Mouse (Mus musculus): ENCODE results near the gene Ifitm5. TPM values are rescaled to one million over a fixed set of nuclear protein-coding genes. Genes with fewer than 3 reads are reported as not detected.

Gene Ifitm5
- polyA plus RNA-seq, 1 experiment: not detected

DNA sequence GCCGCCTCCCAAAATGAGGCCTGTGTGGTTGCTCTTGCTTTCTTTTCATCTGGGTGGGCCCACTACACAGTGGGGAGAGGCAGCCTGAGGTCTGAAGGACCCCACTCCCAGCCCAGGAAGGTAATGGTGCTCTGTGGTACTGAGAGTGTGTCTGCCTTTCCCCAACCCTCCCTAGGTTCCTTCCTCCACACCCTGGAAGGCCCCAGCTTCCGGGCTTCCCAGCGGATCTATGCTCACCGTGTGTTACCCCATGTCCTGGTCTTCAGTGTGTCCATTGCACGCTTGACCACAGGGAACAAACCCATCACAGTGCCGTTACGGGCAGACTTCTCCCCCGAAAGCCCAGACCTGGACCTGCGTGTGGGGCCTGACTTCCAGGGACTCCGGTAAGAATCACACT is 7.3 kb downstream of the Ifitm5 start:
- Histone ChIP-seq H3K36me3 (replicated peaks; ENCODE audit: low read length) (peaks cover 51% of the 10 kb centered on the region), H3K27me3 (replicated peaks) (no peaks in the 10 kb centered on the region), H3K4me1 (peaks cover 91% of the 10 kb centered on the region), H3K9me3 (no peaks in the 10 kb centered on the region), H3K4me3 (replicated peaks) (peak overlapping the region; percentile 51)
- TF ChIP-seq FLI1 (IDR thresholded peaks at IDR 0.05; ENCODE audit: low read length): no peak
- no peak for TF ChIP-seq GATA1 (IDR thresholded peaks at IDR 0.05; ENCODE audit: borderline replicate concordance, low read length)

DNA sequence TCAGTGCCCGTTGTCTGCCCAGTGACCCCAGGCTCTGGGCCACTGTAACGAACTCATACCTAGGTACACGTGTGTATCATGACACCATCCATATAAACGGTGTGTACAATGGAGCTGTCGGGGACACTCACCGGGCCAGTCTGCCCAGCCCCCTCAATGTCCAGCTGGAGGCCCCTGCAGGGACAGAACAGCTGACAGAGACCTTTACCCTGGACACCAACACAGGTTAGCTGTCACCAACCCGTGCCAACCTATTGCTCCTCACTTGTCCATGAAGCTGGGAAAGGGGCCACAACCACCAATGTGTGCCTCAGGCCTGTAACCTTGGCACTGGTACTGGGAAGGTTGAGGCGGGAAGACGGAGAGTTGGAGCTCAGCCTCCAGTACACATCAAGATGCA is 7.8 kb downstream of the Ifitm5 start:
- Histone ChIP-seq H3K4me3 (replicated peaks) (peak overlapping the region; percentile 93), H3K36me3 (replicated peaks; ENCODE audit: low read length) (peaks cover 47% of the 10 kb centered on the region), H3K27me3 (replicated peaks) (no peaks in the 10 kb centered on the region), H3K9me3 (no peaks in the 10 kb centered on the region), H3K4me1 (peaks cover 86% of the 10 kb centered on the region)
- TF ChIP-seq FLI1 (IDR thresholded peaks at IDR 0.05; ENCODE audit: low read length): no peak
- TF ChIP-seq GATA1 (IDR thresholded peaks at IDR 0.05; ENCODE audit: borderline replicate concordance, low read length): no peak

- no peaks in the 10 kb centered on the region for H3K27me3 ChIP-seq (replicated peaks)
- peaks cover 38% of the 10 kb centered on the region for H3K36me3 ChIP-seq (replicated peaks; ENCODE audit: low read length)
- TF ChIP-seq FLI1 (IDR thresholded peaks at IDR 0.05; ENCODE audit: low read length): no peak
- no peak for TF ChIP-seq GATA1 (IDR thresholded peaks at IDR 0.05; ENCODE audit: borderline replicate concordance, low read length)
- H3K4me1 ChIP-seq: peaks cover 77% of the 10 kb centered on the region
- no peaks in the 10 kb centered on the region for H3K9me3 ChIP-seq
- peak within 1 kb of the TSS; percentile 93 for H3K4me3 ChIP-seq (replicated peaks)
Observed at GRCm38 (mm10) chr7:140941222-140942051, 8.7 kb downstream of the Ifitm5 start, which contains the start of gene Pgghg. Gene Pgghg (plus strand): TSS chr7:140941391.

- no peak for TF ChIP-seq GATA1 (IDR thresholded peaks at IDR 0.05; ENCODE audit: borderline replicate concordance, low read length)
- TF ChIP-seq FLI1 (IDR thresholded peaks at IDR 0.05; ENCODE audit: low read length): no peak
- peaks cover 67% of the 10 kb centered on the region for H3K4me1 ChIP-seq
- no peaks in the 10 kb centered on the region for H3K27me3 ChIP-seq (replicated peaks)
- H3K36me3 ChIP-seq (replicated peaks; ENCODE audit: low read length): peaks cover 21% of the 10 kb centered on the region
- H3K9me3 ChIP-seq: no peaks in the 10 kb centered on the region
- H3K4me3 ChIP-seq (replicated peaks): no peak overlapping the region
Observed at GRCm38 (mm10) chr7:140939669-140940171, 10.4 kb downstream of the Ifitm5 start.

DNA sequence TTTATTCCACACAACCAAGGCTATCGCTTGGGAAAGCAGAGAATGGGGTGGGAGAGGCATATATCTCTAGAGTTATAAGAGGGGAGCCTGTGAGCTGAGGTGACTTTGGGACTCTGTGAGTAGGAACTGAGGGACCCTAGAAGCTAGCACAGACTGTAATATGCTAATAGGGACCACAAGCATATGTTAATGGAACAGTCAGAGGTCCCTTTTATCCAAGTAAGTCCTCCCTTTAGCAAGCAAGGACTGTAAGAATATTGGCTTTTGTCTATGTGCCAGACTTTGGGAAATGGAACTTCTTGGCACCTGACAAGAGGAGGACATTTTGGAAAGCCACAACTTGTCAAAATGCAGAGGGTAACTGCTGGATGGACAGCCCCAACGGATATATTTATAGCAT is 11.2 kb downstream of the Ifitm5 start:
- Histone ChIP-seq H3K27me3 (replicated peaks) (no peaks in the 10 kb centered on the region), H3K36me3 (replicated peaks; ENCODE audit: low read length) (peaks cover 12% of the 10 kb centered on the region), H3K4me1 (peaks cover 58% of the 10 kb centered on the region), H3K4me3 (replicated peaks) (no peak overlapping the region), H3K9me3 (no peaks in the 10 kb centered on the region)
- TF ChIP-seq GATA1 (IDR thresholded peaks at IDR 0.05; ENCODE audit: borderline replicate concordance, low read length) (no peak), FLI1 (IDR thresholded peaks at IDR 0.05; ENCODE audit: low read length) (no peak)

DNA sequence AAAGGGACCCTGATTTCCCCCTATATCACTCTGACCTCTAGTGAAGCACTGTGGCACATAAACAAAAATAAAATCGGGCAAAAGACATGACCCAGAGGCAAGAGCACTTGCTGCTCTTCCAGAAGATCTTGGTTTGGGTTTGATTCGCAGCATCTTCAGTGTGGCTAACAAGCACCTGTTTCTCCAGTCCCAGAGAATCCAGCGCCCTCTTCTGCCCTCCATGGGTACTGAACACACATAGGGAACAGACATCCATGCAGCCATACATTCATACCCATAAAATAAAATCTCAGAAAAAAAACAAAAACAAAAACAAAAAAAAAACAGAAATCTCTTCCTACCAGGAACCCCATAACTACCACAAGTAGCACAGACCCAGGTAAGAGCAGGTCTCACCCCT is 11.7 kb downstream of the Ifitm5 start:
- Histone ChIP-seq H3K4me1 (peaks cover 54% of the 10 kb centered on the region), H3K9me3 (no peaks in the 10 kb centered on the region), H3K36me3 (replicated peaks; ENCODE audit: low read length) (peaks cover 8% of the 10 kb centered on the region), H3K4me3 (replicated peaks) (no peak overlapping the region), H3K27me3 (replicated peaks) (no peaks in the 10 kb centered on the region)
- TF ChIP-seq FLI1 (IDR thresholded peaks at IDR 0.05; ENCODE audit: low read length) (no peak), GATA1 (IDR thresholded peaks at IDR 0.05; ENCODE audit: borderline replicate concordance, low read length) (no peak)

GRCm38 (mm10) chr7:140927181-140927580 is 22.9 kb downstream of the Ifitm5 start:
- peaks cover 15% of the 10 kb centered on the region for H3K9me3 ChIP-seq
- H3K4me3 ChIP-seq (replicated peaks): no peak overlapping the region
- TF ChIP-seq FLI1 (IDR thresholded peaks at IDR 0.05; ENCODE audit: low read length): no peak
- no peak for TF ChIP-seq GATA1 (IDR thresholded peaks at IDR 0.05; ENCODE audit: borderline replicate concordance, low read length)
- H3K27me3 ChIP-seq (replicated peaks): no peaks in the 10 kb centered on the region
- peaks cover 69% of the 10 kb centered on the region for H3K36me3 ChIP-seq (replicated peaks; ENCODE audit: low read length)
- H3K4me1 ChIP-seq: peaks cover 57% of the 10 kb centered on the region

DNA sequence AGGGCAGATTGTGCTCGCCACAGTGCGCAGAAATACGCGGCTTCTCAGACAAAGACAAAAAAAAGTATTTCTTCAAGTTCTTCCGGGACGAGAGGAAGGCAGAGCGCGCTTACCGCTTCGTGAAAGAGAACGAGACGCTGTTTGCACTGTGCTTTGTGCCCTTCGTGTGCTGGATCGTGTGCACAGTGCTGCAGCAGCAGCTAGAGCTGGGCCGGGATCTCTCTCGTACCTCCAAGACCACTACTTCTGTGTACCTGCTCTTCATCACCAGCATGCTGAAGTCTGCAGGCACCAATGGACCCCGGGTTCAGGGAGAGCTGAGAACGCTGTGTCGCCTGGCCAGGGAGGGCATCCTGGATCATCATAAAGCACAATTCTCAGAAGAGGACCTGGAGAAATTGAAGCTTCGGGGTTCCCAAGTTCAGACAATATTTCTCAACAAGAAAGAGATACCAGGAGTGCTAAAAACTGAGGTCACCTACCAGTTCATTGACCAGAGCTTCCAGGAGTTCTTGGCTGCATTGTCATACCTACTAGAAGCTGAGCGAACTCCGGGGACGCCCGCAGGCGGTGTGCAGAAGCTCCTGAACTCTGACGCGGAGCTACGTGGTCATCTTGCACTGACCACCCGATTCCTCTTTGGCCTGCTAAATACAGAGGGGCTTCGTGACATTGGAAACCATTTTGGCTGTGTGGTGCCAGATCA is 26.9 kb downstream of the Ifitm5 start:
- peaks cover 7% of the 10 kb centered on the region for H3K9me3 ChIP-seq
- peaks cover 60% of the 10 kb centered on the region for H3K36me3 ChIP-seq (replicated peaks; ENCODE audit: low read length)
- no peaks in the 10 kb centered on the region for H3K27me3 ChIP-seq (replicated peaks)
- TF ChIP-seq GATA1 (IDR thresholded peaks at IDR 0.05; ENCODE audit: borderline replicate concordance, low read length) (no peak), FLI1 (IDR thresholded peaks at IDR 0.05; ENCODE audit: low read length) (no peak)
- peak overlapping the region; percentile 91 for H3K4me3 ChIP-seq (replicated peaks)
- H3K4me1 ChIP-seq: peaks cover 97% of the 10 kb centered on the region

DNA sequence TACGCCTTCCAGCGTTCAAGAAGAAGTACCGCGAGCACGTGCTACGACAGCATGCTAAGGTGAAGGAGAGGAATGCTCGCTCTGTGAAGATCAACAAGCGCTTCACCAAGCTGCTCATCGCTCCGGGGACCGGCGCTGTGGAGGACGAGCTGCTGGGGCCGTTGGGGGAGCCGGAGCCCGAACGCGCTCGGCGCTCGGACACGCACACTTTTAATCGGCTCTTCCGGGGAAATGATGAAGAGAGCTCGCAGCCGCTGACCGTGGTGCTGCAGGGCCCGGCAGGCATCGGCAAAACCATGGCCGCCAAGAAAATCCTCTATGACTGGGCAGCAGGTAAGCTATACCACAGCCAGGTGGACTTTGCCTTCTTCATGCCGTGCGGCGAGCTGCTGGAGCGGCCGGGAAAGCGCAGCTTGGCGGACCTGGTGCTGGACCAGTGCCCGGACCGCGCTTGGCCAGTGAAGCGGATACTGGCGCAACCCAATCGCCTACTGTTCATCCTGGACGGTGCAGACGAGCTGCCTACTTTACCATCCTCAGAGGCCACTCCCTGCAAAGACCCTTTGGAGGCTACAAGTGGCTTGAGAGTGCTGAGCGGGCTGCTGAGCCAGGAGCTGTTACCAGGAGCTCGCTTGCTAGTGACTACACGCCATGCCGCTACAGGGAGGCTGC is 27.6 kb downstream of the Ifitm5 start:
- Histone ChIP-seq H3K9me3 (peaks cover 2% of the 10 kb centered on the region), H3K27me3 (replicated peaks) (no peaks in the 10 kb centered on the region), H3K4me1 (peaks cover 100% of the 10 kb centered on the region), H3K36me3 (replicated peaks; ENCODE audit: low read length) (peaks cover 53% of the 10 kb centered on the region), H3K4me3 (replicated peaks) (peak overlapping the region; percentile 91)
- no peak for TF ChIP-seq FLI1 (IDR thresholded peaks at IDR 0.05; ENCODE audit: low read length)
- no peak for TF ChIP-seq GATA1 (IDR thresholded peaks at IDR 0.05; ENCODE audit: borderline replicate concordance, low read length)

Measured in megakaryocyte, embryonic 14.5 days (primary cell).